Mouse (Mus musculus) intestine, embryonic 16.5 days (tissue): ENCODE data around the gene Bglap3. TPM values are rescaled to one million over a fixed set of nuclear protein-coding genes. Genes with fewer than 3 reads are reported as not detected.

ENCODE experiments used
- ATAC-seq: fragments of 200-750 bp; cut with Nextera tagmentation; 2 replicates; pipeline ENCODE4 v1.8.0; 2017; ENCODE audit warnings: moderate TSS enrichment, moderate library complexity
- H3K27ac ChIP-seq: fragments of 300-500 bp; sonication (generic); 2 replicates; pipeline ENCODE4 v1.5.1; 2014; ENCODE audit warnings: mild to moderate bottlenecking, low read length
- H3K27me3 ChIP-seq: fragments of 300-500 bp; sonication (generic); replicated peaks from 2 replicates; pipeline ENCODE4 v1.6.1; 2014; ENCODE audit warnings: low read length, control low read depth, mixed read lengths; ENCODE audit not compliant: control insufficient read depth, insufficient read depth
- H3K36me3 ChIP-seq: fragments of 300-500 bp; sonication (generic); 2 replicates; pipeline ENCODE4 v1.6.1; 2014; ENCODE audit warnings: low read length, control low read depth; ENCODE audit not compliant: control insufficient read depth, insufficient read depth
- H3K4me1 ChIP-seq: fragments of 300-500 bp; sonication (generic); 2 replicates; pipeline ENCODE4 v1.6.1; 2014; ENCODE audit warnings: low read length, control low read depth, mixed read lengths; ENCODE audit not compliant: control insufficient read depth, insufficient read depth
- H3K4me2 ChIP-seq: fragments of 300-500 bp; sonication (generic); 2 replicates; pipeline ENCODE4 v1.6.1; 2014; ENCODE audit warnings: low read depth, low read length, control low read depth
- H3K4me3 ChIP-seq: fragments of 300-500 bp; sonication (generic); 2 replicates; pipeline ENCODE4 v1.5.1; 2014; ENCODE audit warnings: mild to moderate bottlenecking, low read length
- H3K9ac ChIP-seq: fragments of 300-500 bp; sonication (generic); 2 replicates; pipeline ENCODE4 v1.6.1; 2014; ENCODE audit warnings: low read depth, low read length
- H3K9me3 ChIP-seq: fragments of 300-500 bp; sonication (generic); 2 replicates; pipeline ENCODE4 v1.6.1; 2016; ENCODE audit warnings: low read length, control low read depth; ENCODE audit not compliant: control insufficient read depth
- WGBS: fragments of 180-500 bp; shearing (Covaris S2); extraction: QIAGEN DNeasy Blood & Tissue Kit; methylation state at CpG from one replicate; pipeline ENCODE4 v1.1.7; 2014; 5-methylcytosine and 5-hydroxymethylcytosine counted together
- polyA plus RNA-seq: library from polyadenylated mRNA; unstranded; fragments of >200 nt; fragmentation: Nextera tagmentation; extraction: Ambion mirVana; gene quantifications from 2 replicates; pipeline ENCODE4 v1.2.1, GENCODE M21; 2015

The Bglap3 gene
- polyA plus RNA-seq, 1 experiment from 2014 or later: 2.2 TPM

- ATAC-seq: no peak
- Histone ChIP-seq H3K4me3 (no peak overlapping the region), H3K4me1 (peaks cover 5% of the 10 kb centered on the region; the same call in 1 of the 2 replicates), H3K27me3 (no peaks in the 10 kb centered on the region), H3K4me2 (no peak overlapping the region), H3K27ac (no peak overlapping the region), H3K36me3 (0 out of 2 replicates have a peak, but pooled peaks cover 5% of the 10 kb centered on the region), H3K9ac (no peak overlapping the region), H3K9me3 (no peaks in the 10 kb centered on the region)
- WGBS: 46% methylated on average over 2 of the region's 2 CpGs
These were observed 41.3 kb downstream of the Bglap3 start for GRCm38 (mm10) chr3:88331282-88331681.

GRCm38 (mm10) chr3:88328956-88329355 is 43.6 kb downstream of the Bglap3 start:
- ATAC-seq: no peak
- Histone ChIP-seq H3K4me3 (no peak overlapping the region), H3K4me2 (no peak overlapping the region)

GRCm38 (mm10) chr3:88324951-88325405 is 47.6 kb downstream of the Bglap3 start, which contains the start of gene Glmp:
Gene Glmp (plus strand): TSS chr3:88325023.
- peaks cover 15% of the 10 kb centered on the region for H3K36me3 ChIP-seq
- ATAC-seq: peak; percentile 85

More at GRCm38 (mm10) chr3:88328956-88329355, 43.6 kb downstream of the Bglap3 start:
- H3K9ac ChIP-seq: no peak overlapping the region
- H3K27me3 ChIP-seq: no peaks in the 10 kb centered on the region
- H3K27ac ChIP-seq: no peak overlapping the region
- 0 out of 2 replicates have a peak, but pooled peaks cover 5% of the 10 kb centered on the region for H3K36me3 ChIP-seq
- no peaks in the 10 kb centered on the region for H3K9me3 ChIP-seq
- peaks cover 8% of the 10 kb centered on the region for H3K4me1 ChIP-seq
- whole genome bisulfite sequencing: 58% methylated on average over 5 of the region's 5 CpGs

More at GRCm38 (mm10) chr3:88324951-88325405, 47.6 kb downstream of the Bglap3 start, which contains the start of gene Glmp:
- Histone ChIP-seq H3K9ac (peak within 1 kb of the TSS; percentile 68), H3K9me3 (no peaks in the 10 kb centered on the region), H3K4me2 (peak within 1 kb of the TSS; percentile 68), H3K27ac (0 out of 2 replicates have a peak within 1 kb of the TSS, but pooled peaks have one; percentile 29), H3K27me3 (no peaks in the 10 kb centered on the region), H3K4me3 (peak within 1 kb of the TSS; percentile 59), H3K4me1 (peaks cover 8% of the 10 kb centered on the region)
- WGBS: 0% methylated on average over 10 of the region's 10 CpGs

Other genes starting within 250 kb of the Bglap3 start
- gene Mef2d, start 230.4 kb downstream of the Bglap3 start, polyA plus RNA-seq: 13.7 and 23.2 TPM in 2 replicates
- 0.69 and 1.3 TPM in 2 replicates for gene Rhbg, start 118.0 kb downstream of the Bglap3 start, polyA plus RNA-seq
- 0.81 TPM in 1 of 2 replicates, not detected in the other for gene Gm38392, start 85.5 kb downstream of the Bglap3 start, polyA plus RNA-seq
- 9.7 and 10.8 TPM in 2 replicates for gene Tsacc, start 75.7 kb downstream of the Bglap3 start, polyA plus RNA-seq
- gene Cct3, start 75.6 kb downstream of the Bglap3 start, polyA plus RNA-seq: 470 and 510 TPM in 2 replicates
- gene Glmp, start 47.7 kb downstream of the Bglap3 start, polyA plus RNA-seq: 365 and 416 TPM in 2 replicates
- 23.8 and 29.4 TPM in 2 replicates for gene Tmem79, start 36.6 kb downstream of the Bglap3 start, polyA plus RNA-seq
- 34.2 and 34.7 TPM in 2 replicates for gene Smg5, start 36.5 kb downstream of the Bglap3 start, polyA plus RNA-seq
- gene Paqr6, start 8.2 kb downstream of the Bglap3 start, polyA plus RNA-seq: 4.4 and 5.1 TPM in 2 replicates
- gene Bglap2, start 6.0 kb upstream of the Bglap3 start, polyA plus RNA-seq: not detected in 2 replicates
- gene Bglap, start 11.7 kb upstream of the Bglap3 start, polyA plus RNA-seq: 0.69 TPM in 1 of 2 replicates, not detected in the other
- gene Pmf1, start 37.6 kb upstream of the Bglap3 start, polyA plus RNA-seq: 112 and 129 TPM in 2 replicates
- gene Slc25a44, start 52.4 kb upstream of the Bglap3 start, polyA plus RNA-seq: 20.4 and 21.8 TPM in 2 replicates
- gene Sema4a, start 88.4 kb upstream of the Bglap3 start, polyA plus RNA-seq: 60.9 and 71.1 TPM in 2 replicates
- gene Lmna, start 137.2 kb upstream of the Bglap3 start, polyA plus RNA-seq: 126 and 127 TPM in 2 replicates
- gene Mex3a, start 159.7 kb upstream of the Bglap3 start, polyA plus RNA-seq: 6.5 and 7.3 TPM in 2 replicates
- gene Rab25, start 175.6 kb upstream of the Bglap3 start, polyA plus RNA-seq: 102 and 109 TPM in 2 replicates
- 244 and 256 TPM in 2 replicates for gene Lamtor2, start 180.3 kb upstream of the Bglap3 start, polyA plus RNA-seq
- gene Ubqln4, start 181.0 kb upstream of the Bglap3 start, polyA plus RNA-seq: 37.2 and 38.9 TPM in 2 replicates
- 371 and 377 TPM in 2 replicates for gene Ssr2, start 203.1 kb upstream of the Bglap3 start, polyA plus RNA-seq
- 41.5 and 43.7 TPM in 2 replicates for gene Arhgef2, start 233.2 kb upstream of the Bglap3 start, polyA plus RNA-seq